Mouse (Mus musculus) heart, postnatal 25 days (tissue): ENCODE data around the gene Olfr1385. TPM values are rescaled to one million over a fixed set of nuclear protein-coding genes. Genes with fewer than 3 reads are reported as not detected.
"Not testable (repeated sequence)": the region's sequence is repeated elsewhere in the genome, so short reads cannot be mapped to it uniquely, and the experiment has no call there.

Experiments used
- DNase-seq: peaks from one replicate; pipeline ENCODE4 v3.0.0; 2022; ENCODE audit warnings: low spot score
- intact Hi-C: fragments of 180-260 bp; cut with DNase I; formaldehyde crosslinking; loops from one replicate; pipeline ENCODE4 v1.15.1; 2025
- total RNA-seq, 2 experiments: library from RNA; stranded (reverse); gene quantifications; 2 replicates each; pipeline ENCODE4 v1.2.3; 2021

The Olfr1385 gene
- total RNA-seq: not detected

- intact Hi-C loops, DNase-seq: not testable (repeated sequence)
These were observed at the start of gene Olfr1385 for GRCm38 (mm10) chr11:49488770-49489169. Gene Olfr1385, plus strand, starts transcription at chr11:49489070.

- intact Hi-C loops: no loop called here
These were observed 33.8 kb upstream of the Olfr1385 start, which contains the start of gene Olfr1387 for GRCm38 (mm10) chr11:49455043-49455442. Gene Olfr1387, plus strand, starts transcription at chr11:49455343.

GRCm38 (mm10) chr11:49464746-49465145 lies 24.1 kb upstream of the Olfr1385 start, which contains the start of gene Olfr1386:
Gene Olfr1386, plus strand, starts transcription at chr11:49465046.
- DNase-seq, intact Hi-C loops: not testable (repeated sequence)

More at GRCm38 (mm10) chr11:49455043-49455442, 33.8 kb upstream of the Olfr1385 start, which contains the start of gene Olfr1387:
- DNase-seq: no peak

- DNase-seq: no peak
- intact Hi-C loops: no loop called here
These were observed 2.9 kb upstream of the Olfr1385 start for GRCm38 (mm10) chr11:49485973-49486372.

GRCm38 (mm10) chr11:49518086-49518485 lies 29.2 kb downstream of the Olfr1385 start:
- intact Hi-C loops: no loop called here
- no peak for DNase-seq

GRCm38 (mm10) chr11:49519348-49519747 lies 30.5 kb downstream of the Olfr1385 start, which contains the start of gene Olfr1383:
Gene Olfr1383, plus strand, starts transcription at chr11:49519648.
- DNase-seq: no peak
- intact Hi-C loops: no loop called here

GRCm38 (mm10) chr11:49527947-49528346 lies 39.1 kb downstream of the Olfr1385 start, which contains the start of gene Olfr1382:
Gene Olfr1382, plus strand, starts transcription at chr11:49528247.
- DNase-seq: no peak
- intact Hi-C loops: no loop called here

- DNase-seq: no peak
- intact Hi-C loops: loop anchor here (10.0 kb wide), 1 partner anchor 348 kb away; the partner anchor contains the start of gene Btnl9
These were observed 43.9 kb downstream of the Olfr1385 start for GRCm38 (mm10) chr11:49532761-49533160.

GRCm38 (mm10) chr11:49536631-49537030 lies 47.8 kb downstream of the Olfr1385 start:
- intact Hi-C loops: loop anchor here (10.0 kb wide), 1 partner anchor 352 kb away; the partner anchor contains the start of gene Btnl9
- DNase-seq: not testable (repeated sequence)

- DNase-seq, intact Hi-C loops: not testable (repeated sequence)
These were observed 54.3 kb downstream of the Olfr1385 start, which contains the start of gene Olfr1381 for GRCm38 (mm10) chr11:49543149-49543548. Gene Olfr1381, plus strand, starts transcription at chr11:49543449.

Other genes starting within 250 kb of the Olfr1385 start
- 10 to 100 TPM; 49.1 to 64.1 TPM for gene Mgat1, start 244.9 kb upstream of the Olfr1385 start, total RNA-seq
- under 1 TPM; 0.10 to 0.11 TPM for gene Olfr1393, start 210.8 kb upstream of the Olfr1385 start, total RNA-seq
- gene Olfr1392, start 203.8 kb upstream of the Olfr1385 start, total RNA-seq: not detected
- not detected for gene Olfr10, start 184.3 kb upstream of the Olfr1385 start, total RNA-seq
- not detected for gene Olfr1391, start 166.3 kb upstream of the Olfr1385 start, total RNA-seq
- gene Olfr1390, start 153.9 kb upstream of the Olfr1385 start, total RNA-seq: not detected
- not detected for gene Olfr1389, start 66.0 kb upstream of the Olfr1385 start, total RNA-seq
- gene Olfr1388, start 52.4 kb upstream of the Olfr1385 start, total RNA-seq: under 1 TPM; 0.13 to 0.14 TPM
- gene Olfr1387, start 33.7 kb upstream of the Olfr1385 start, total RNA-seq: under 1 TPM; 0.06 to 0.10 TPM
- not detected for gene Olfr1386, start 24.0 kb upstream of the Olfr1385 start, total RNA-seq
- not detected for gene Olfr1384, start 17.7 kb downstream of the Olfr1385 start, total RNA-seq
- gene Olfr1383, start 30.6 kb downstream of the Olfr1385 start, total RNA-seq: under 1 TPM; 0.52 to 0.59 TPM
- gene Olfr1382, start 39.2 kb downstream of the Olfr1385 start, total RNA-seq: not detected
- gene Olfr1381, start 54.4 kb downstream of the Olfr1385 start, total RNA-seq: not detected
- not detected for gene Olfr1380, start 67.8 kb downstream of the Olfr1385 start, total RNA-seq
- gene Flt4, start 120.2 kb downstream of the Olfr1385 start, total RNA-seq: 10 to 100 TPM; 11.2 to 11.7 TPM
- gene Scgb3a1, start 174.5 kb downstream of the Olfr1385 start, total RNA-seq: 1 to 10 TPM; 1.2 to 1.4 TPM
- gene Cnot6, start 223.7 kb downstream of the Olfr1385 start, total RNA-seq: 10 to 100 TPM; 20.9 to 25.0 TPM